Mouse (Mus musculus): ENCODE results near the gene Pdia3.
"Not testable (repeated sequence)": the region's sequence is repeated elsewhere in the genome, so short reads cannot be mapped to it uniquely, and the experiment has no call there.

Gene Pdia3

DNA sequence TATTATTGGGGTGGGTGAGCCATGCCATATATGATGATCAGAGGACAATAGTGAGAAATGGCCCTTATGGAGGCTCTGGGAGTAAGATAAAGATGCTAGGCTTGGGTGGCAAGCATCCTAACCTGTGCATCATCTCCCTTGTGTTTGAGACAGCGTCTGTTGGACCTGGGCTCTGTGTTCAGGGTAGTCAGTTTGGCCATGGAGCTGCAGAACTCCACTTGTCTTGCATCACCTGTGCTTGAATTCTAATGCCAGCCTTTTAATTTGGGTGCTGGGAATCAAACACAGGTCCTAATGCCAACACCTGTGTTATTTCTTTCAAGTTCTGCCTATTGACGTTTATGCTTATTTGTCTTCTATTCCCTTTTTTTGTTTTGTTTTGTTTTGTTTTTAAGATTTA lies 61.7 kb downstream of the Pdia3 start:
- DNase-seq (ENCODE audit: extremely low spot score, low spot score), result not testable (repeated sequence)

DNA sequence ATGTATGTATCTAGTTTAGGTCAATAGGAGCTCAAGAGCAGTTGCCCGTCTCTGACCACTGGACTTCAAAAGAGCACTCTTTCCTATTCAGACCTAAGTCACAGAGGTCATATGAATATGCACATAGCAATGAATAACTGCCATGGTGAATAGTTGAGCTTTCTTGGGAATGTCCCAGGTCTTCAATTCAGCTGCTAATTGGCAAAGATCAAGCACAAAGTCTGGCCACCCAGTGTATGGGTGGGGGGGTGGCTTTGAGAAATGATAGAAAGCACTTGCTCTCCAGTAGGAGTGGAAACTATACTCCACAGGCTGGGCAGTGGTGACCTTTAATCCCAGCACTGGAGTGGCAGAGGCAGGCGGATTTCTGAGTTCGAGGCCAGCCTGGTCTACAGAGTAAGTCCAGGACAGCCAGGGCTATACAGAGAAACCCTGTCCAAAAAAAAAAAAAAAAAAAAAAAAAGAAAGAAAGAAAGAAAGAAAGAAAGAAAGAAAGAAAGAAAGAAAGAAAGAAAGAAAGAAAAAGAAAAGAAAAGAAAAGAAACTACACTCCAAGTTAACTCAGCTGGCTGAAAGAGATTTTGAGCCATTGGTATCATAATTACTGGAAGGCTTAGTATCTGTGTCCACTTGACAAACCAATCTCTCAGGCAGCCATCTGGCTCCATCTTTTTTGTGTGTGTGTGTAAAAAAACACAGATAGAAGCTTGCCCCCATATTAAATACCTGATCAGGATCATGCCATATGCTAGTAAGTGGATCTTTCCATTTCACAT lies 64.1 kb downstream of the Pdia3 start:
- no peak for DNase-seq (ENCODE audit: extremely low spot score, low spot score)

DNA sequence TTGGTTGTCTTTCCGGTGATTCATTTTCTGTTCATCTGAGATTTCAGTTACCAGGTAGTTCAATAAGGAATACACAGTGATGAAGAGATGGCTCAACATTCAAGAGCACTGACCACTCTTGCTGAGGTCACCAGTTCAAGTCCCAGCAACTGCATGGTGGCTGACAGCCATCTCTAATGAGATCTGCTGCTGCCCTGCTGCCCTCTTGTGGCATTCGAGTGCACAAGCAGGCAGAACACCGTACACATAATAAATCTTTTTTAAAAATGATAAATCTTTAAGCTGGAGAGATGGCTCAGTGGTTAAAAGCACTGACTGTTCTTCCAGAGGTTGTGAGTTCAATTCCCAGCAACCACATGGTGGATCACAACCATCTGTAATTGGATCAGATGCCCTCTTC lies 66.9 kb downstream of the Pdia3 start:
- no peak for DNase-seq (ENCODE audit: extremely low spot score, low spot score)

DNA sequence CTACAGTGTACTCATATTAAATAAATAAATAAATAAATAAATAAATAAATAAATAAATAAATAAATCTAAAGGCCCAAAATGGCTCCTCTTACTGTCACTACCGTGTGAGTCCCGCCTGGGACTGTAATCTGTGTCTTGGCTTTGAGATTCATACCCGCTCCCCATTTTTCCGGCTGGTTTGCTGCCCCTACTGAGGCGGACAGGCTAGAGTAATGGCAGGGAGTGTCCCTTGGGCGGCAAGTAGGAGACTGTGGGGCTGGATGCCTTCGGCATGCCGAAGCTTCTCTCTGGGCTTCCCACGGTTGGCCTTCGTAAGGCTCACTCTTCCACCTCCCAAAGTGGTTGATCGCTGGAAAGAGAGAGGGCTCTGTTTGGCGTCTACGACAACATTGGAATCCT lies 67.3 kb downstream of the Pdia3 start:
- DNase-seq (ENCODE audit: extremely low spot score, low spot score), result not testable (repeated sequence)

DNA sequence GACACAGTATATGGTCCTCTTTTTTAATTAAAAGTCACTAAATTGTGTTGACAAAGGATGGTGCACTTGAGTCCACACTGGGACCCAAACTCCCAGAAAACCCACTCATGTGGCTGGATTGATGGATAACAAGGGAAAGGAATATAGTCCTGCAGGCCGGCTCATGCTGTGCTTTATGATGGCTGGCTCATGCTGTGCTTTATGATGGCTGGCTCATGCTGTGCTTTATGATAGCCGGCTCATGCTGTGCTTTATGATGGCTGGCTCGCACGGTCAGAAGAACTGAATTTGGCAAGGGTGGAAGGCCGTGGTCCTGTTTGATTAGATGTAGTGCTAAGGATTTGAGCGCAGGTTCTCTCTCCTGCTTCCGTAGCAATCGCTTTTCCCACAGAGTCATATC lies 70.0 kb downstream of the Pdia3 start:
- DNase-seq (ENCODE audit: extremely low spot score, low spot score), result no peak

DNA sequence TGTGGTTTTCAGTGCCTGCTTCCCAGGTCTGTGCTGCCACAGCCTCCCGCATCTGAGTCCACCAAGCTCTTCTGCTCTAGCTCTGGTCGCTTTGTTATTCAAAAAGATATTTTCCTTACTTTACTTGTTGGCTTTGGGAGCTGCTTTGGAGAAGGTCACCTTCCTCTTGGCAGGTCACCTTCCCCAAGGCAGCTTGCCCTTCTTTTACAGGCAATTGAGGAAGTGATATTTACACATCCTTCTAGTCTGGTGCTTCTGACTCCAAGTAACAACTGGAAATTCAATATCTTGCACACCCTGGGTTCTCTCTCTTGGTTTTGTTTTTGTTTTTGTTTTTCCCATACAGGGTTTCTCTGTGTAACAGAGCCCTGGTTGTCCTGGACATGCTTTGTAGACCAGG lies 70.8 kb downstream of the Pdia3 start:
- not testable (repeated sequence) for DNase-seq (ENCODE audit: extremely low spot score, low spot score)
